Mouse (Mus musculus) spleen, postnatal 14 days (tissue): ENCODE measurements around the gene Gid8.
"Not testable (repeated sequence)": the region's sequence is repeated elsewhere in the genome, so short reads cannot be mapped to it uniquely, and the experiment has no call there.

Experiments used
- DNase-seq, 2 experiments: peaks; one replicate each; pipeline ENCODE4 v3.0.0; 2021 to 2022; ENCODE audit warnings: low spot score in 2 of 2

Gene Gid8

GRCm38 (mm10) chr2:180710276-180711155 lies 599 bp downstream of the Gid8 start:
- DNase-seq: no peak

- DNase-seq: no peak
Measured at GRCm38 (mm10) chr2:180711527-180711926, 1.6 kb downstream of the Gid8 start.

DNA sequence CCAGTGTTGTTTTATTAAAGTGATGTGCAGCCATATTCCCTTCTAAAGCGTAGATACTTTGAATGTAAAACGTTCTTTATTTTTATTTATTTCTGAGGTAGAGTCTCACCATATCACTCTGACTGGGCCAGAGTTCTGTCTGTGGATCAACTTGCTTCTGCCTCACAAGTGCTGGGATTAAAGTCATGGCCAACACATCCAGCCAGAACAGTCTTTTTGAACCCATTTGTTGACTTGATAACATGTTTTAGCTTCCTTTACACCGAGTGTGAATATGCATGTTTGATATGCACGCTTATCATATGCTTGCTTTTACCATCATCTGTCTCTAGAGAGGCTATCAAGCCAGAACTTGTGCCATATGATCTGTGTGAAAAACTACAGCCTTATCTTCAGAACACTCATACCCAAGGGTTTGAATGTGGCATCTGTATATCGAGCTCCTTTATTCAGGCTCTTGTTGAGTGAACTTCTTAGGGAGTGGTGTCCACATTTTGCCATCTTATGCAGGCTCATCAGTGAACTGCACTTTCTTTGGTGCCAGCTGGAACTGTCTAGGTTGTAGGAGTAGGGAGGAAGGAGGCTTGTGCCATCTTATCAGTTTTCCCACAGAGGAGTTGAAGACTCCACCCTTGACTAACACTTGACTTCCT lies 2.2 kb downstream of the Gid8 start:
- no peak for DNase-seq

DNA sequence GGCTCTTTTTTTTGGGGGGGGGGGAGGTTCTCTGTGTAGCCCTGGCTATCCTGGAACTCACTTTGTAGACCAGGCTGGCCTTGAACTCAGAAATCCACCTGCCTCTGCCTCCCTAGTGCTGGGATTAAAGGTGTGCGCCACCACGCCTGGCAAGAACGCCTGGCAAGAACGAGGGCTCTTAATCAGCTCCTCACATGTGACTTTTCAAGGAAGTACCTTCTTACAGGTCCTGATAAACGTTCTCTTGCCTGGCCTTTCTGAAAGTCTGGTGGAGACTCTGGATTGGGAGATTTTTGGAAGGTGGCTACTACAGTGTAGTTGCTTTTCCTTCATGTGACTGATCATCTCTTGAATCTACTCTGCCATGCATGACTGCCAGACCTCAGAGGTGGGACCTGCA lies 12.8 kb downstream of the Gid8 start:
- DNase-seq: not testable (repeated sequence)

DNA sequence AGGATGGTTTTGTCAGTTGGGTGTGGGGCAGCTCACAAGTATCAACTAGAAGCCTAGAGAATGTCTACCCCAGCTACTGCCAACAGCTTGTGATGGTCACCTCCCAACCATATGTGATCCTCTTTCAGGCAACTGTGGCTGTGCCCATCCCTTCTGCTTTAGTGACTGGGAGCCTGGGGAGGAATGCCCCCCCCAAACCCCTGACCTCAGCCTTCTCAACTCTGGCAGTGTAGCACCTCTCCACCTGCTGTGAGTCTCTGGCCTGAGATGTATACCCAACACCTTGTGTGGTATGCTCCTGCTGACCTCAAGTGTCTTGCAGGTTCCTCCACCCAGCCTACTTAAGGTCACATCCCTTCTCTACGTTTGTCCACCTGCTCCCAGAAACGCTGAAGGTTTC lies 13.9 kb downstream of the Gid8 start:
- DNase-seq: no peak

DNA sequence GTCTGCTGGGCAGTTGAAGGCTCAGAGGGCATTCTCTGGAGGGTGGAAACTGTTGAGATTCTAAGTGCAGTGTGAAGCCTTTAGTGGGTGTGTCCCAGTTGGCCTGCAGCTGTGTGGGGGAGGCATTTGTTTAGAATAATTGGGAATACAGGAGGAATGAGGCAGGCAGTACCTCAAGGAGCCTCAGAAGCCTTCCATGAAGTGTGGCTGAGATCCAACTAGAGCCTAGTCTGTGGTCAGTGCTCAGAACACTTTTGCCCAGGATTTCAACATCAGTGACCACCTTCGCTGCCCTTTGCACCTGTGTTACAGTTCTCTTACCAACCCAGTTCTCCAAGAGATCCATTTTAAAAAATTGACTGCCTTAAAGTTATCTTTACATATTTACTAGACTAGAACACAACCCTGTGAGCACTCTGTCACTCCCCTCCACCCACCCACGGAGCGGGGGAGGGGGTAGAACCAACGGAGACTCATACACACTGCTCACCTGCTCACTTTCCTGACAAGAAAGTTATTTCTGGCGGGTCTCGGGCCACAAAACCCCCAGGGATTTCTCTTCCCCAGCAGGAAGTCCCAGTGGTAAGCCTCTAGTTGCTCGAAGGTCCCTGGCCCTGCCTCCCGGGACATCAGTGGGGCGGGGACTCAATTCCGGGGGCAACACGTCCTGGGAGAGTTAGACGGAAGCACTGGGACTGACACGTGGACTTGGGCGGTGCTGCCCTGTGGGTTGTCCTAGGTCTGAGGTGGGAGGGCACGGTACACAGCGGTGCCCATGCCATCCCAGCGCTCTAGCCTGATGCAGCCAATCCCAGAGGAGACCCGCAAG lies 14.9 kb downstream of the Gid8 start, which contains the start of gene Slc17a9:
Gene Slc17a9 (plus strand): TSS at position 679 of the 829 bp plus-strand sequence.
- DNase-seq: no peak

GRCm38 (mm10) chr2:180725414-180725778 lies 15.5 kb downstream of the Gid8 start:
- no peak for DNase-seq

GRCm38 (mm10) chr2:180725856-180726629 lies 16.1 kb downstream of the Gid8 start:
- DNase-seq: no peak

GRCm38 (mm10) chr2:180726658-180727442 lies 16.9 kb downstream of the Gid8 start:
- peak; percentile 44 to 57 for DNase-seq

GRCm38 (mm10) chr2:180727613-180728021 lies 17.7 kb downstream of the Gid8 start:
- DNase-seq: no peak

DNA sequence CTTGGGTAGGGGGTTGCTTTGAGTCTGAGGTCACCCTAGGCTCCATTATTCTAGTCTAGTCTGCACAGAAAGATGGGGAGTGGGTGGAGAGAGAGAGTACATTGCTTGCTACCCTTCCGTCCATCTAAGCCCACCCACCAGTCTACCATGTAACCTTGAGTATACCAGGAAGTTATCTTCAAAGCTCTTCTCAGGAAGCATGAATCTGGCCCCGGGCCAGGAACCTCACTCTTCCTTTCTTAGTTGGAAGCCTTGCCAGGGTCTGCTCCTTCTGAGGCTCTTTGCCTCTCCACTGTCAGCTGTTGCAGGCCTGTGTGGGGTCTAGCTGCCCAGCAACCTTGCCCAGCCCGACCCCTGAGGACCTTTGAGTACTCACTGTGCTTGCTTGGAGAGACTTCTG lies 21.1 kb downstream of the Gid8 start:
- DNase-seq: no peak

- no peak for DNase-seq
Measured at GRCm38 (mm10) chr2:180731984-180732383, 22.1 kb downstream of the Gid8 start.

DNA sequence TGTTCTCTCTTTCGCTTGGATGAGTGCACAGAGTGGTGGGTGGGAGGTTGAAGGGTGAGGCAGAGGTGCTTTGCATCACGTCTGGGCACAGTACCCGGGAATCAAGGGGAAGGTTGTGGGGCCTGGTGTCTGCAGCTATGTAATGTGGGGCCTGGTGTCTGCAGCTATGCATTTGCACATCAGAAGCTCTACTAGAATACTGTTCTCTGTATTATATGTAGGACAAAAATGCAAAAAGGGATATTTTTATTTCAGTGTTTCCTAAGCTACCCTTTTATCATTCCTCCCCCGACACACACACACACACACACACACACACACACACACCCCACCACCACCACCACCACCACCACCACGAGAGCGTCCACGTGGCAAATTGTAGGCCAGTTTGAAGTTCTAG lies 25.3 kb downstream of the Gid8 start:
- DNase-seq: no peak

GRCm38 (mm10) chr2:180737984-180738383 lies 28.1 kb downstream of the Gid8 start:
- DNase-seq: no peak

GRCm38 (mm10) chr2:180740349-180740748 lies 30.4 kb downstream of the Gid8 start:
- DNase-seq: no peak

GRCm38 (mm10) chr2:180741421-180741820 lies 31.5 kb downstream of the Gid8 start:
- DNase-seq: no peak

DNA sequence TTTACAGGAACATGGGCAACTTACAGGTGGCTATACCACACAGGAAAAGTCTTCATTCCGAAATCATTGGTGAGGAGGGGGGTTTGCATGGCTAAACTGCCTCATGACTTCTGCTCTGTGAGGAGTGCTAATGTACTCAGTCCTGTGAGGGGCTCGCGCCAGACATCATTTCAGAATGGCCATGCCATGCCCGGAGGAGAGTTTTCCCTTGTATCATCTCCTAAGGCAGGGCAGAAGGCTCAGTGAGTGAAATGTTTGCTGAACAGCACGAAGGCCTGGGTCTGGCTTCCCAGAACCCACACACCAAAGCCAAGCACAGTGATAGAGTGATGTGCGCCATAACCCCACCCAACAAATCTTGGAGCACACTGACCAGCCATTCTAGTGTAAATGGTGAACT lies 32.9 kb downstream of the Gid8 start:
- DNase-seq: no peak

- DNase-seq: no peak
Measured at GRCm38 (mm10) chr2:180743321-180743720, 33.4 kb downstream of the Gid8 start.

- DNase-seq: peak; percentile 77 to 85
Measured at GRCm38 (mm10) chr2:180745248-180745927, 35.5 kb downstream of the Gid8 start.

DNA sequence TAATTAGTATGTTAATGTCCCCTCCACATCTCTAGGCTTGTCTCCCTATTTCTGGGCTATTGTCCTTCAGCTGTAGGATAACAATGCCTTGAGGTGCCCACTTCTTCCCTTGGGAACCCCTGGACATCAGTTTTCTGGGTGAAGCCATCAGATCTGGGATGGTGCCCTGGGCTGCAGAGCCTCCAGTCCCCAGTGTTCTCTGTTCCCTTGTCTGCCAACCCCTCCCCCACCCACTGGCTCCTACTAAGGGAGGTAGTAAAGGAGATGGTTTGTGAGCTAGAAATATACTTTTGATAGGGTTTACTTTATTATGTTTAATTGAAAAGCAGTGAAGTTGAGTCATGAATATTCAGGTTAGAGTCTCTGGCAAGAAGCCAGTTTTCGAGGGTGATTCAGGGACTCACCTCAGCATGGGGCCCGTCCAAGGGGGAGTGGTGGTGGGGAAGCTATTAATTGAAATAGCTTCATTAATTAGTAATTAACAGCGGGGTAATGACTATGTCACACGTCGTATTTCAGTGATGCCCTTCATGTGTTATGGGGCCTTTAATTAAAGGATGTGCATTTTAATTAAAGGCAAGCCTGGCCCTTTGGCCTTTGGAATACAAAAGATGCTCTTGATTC lies 36.8 kb downstream of the Gid8 start:
- DNase-seq: no peak
